Mouse (Mus musculus): ENCODE data around the gene Mbd3. TPM values are rescaled to one million over a fixed set of nuclear protein-coding genes. Genes with fewer than 3 reads are reported as not detected.

The Mbd3 gene
- polyA plus RNA-seq, 1 experiment from 2014 or later, result 139 TPM

- Histone ChIP-seq H3K27ac (ENCODE audit: low read length) (no peak overlapping the region), H3K4me2 (ENCODE audit: low read depth, low read length) (no peak overlapping the region), H3K4me3 (replicated peaks; ENCODE audit: low read length) (no peak overlapping the region), H3K9ac (ENCODE audit: low read length) (no peak overlapping the region), H3K9me3 (replicated peaks; ENCODE audit: control insufficient read depth, low read length) (no peaks in the 10 kb centered on the region), H3K36me3 (ENCODE audit: control insufficient read depth, insufficient read depth, low read length) (peaks cover 37% of the 10 kb centered on the region), H3K27me3 (ENCODE audit: control insufficient read depth, insufficient read depth, low read length) (no peaks in the 10 kb centered on the region), H3K4me1 (ENCODE audit: control insufficient read depth, insufficient read depth, low read length) (peaks cover 18% of the 10 kb centered on the region)
- 95% methylated on average over 35 of the region's 35 CpGs for WGBS
- ATAC-seq (ENCODE audit: insufficient read depth, low FRiP score), result no peak
Measured at GRCm38 (mm10) chr10:80395025-80395627, 4.2 kb downstream of the Mbd3 start.

GRCm38 (mm10) chr10:80392687-80393086 is 6.7 kb downstream of the Mbd3 start:
- H3K9ac ChIP-seq (ENCODE audit: low read length), result no peak overlapping the region
- ATAC-seq (ENCODE audit: insufficient read depth, low FRiP score), result no peak

DNA sequence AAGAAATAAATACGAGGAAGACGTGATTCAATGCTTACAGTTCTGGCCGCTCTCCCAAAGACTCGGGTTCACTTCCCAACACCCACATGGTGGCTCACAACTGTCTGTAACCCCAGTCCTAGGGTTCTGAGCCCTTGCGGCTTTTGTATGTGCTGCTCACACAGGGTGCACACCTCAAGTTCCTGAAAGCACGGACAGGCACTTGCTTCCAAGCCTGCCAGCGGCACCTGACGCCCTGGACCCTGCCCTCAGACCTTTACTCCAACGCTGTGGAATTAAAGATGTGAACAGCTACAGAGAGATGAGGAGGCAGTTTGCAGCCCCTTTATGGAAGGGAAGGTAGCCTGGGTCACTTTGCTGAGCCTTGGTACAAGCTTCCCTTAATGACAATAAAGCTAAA is 8.7 kb downstream of the Mbd3 start:
- Histone ChIP-seq H3K4me3 (replicated peaks; ENCODE audit: low read length) (no peak overlapping the region), H3K27me3 (ENCODE audit: control insufficient read depth, insufficient read depth, low read length) (no peaks in the 10 kb centered on the region), H3K36me3 (ENCODE audit: control insufficient read depth, insufficient read depth, low read length) (peaks cover 37% of the 10 kb centered on the region), H3K4me2 (ENCODE audit: low read depth, low read length) (no peak overlapping the region), H3K9me3 (replicated peaks; ENCODE audit: control insufficient read depth, low read length) (no peaks in the 10 kb centered on the region), H3K27ac (ENCODE audit: low read length) (no peak overlapping the region), H3K9ac (ENCODE audit: low read length) (no peak overlapping the region), H3K4me1 (ENCODE audit: control insufficient read depth, insufficient read depth, low read length) (peaks cover 9% of the 10 kb centered on the region)
- 61% methylated on average over 9 of the region's 9 CpGs for WGBS
- ATAC-seq (ENCODE audit: insufficient read depth, low FRiP score), result no peak

More at GRCm38 (mm10) chr10:80392687-80393086, 6.7 kb downstream of the Mbd3 start:
- peaks cover 18% of the 10 kb centered on the region for H3K4me1 ChIP-seq (ENCODE audit: control insufficient read depth, insufficient read depth, low read length)
- no peak overlapping the region for H3K27ac ChIP-seq (ENCODE audit: low read length)
- no peak overlapping the region for H3K4me2 ChIP-seq (ENCODE audit: low read depth, low read length)
- H3K36me3 ChIP-seq (ENCODE audit: control insufficient read depth, insufficient read depth, low read length), result peaks cover 37% of the 10 kb centered on the region
- H3K9me3 ChIP-seq (replicated peaks; ENCODE audit: control insufficient read depth, low read length), result no peaks in the 10 kb centered on the region
- H3K4me3 ChIP-seq (replicated peaks; ENCODE audit: low read length), result no peak overlapping the region
- 86% methylated on average over 5 of the region's 5 CpGs for WGBS
- H3K27me3 ChIP-seq (ENCODE audit: control insufficient read depth, insufficient read depth, low read length), result no peaks in the 10 kb centered on the region

DNA sequence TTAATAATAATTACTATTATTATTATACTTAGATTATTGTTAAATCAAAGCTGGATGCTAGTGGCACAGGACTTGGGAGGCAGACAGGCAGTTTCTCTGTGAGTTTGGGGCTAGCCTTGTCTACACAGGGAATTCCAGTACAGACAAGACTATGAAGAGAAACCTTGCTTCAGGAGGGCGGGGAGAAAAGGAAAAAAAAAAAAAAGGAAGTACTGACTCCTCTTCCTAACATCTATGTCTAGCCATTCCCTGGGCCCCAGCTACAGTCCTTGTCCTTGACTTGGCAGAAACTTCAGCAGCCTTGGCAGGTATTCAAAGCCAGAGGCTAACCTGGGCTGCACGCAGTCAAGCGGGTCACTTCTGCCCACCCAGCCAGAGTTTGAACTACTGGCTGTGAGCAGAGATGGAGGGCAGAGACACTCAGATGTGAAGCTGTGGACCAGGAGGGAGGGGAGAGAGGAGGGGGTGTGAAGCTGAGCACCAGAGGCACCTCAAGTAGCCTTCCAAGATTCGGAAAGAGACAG is 10.1 kb downstream of the Mbd3 start:
- no peak overlapping the region for H3K9ac ChIP-seq (ENCODE audit: low read length)
- H3K27me3 ChIP-seq (ENCODE audit: control insufficient read depth, insufficient read depth, low read length), result no peaks in the 10 kb centered on the region
- peaks cover 24% of the 10 kb centered on the region for H3K36me3 ChIP-seq (ENCODE audit: control insufficient read depth, insufficient read depth, low read length)
- no peak overlapping the region for H3K4me3 ChIP-seq (replicated peaks; ENCODE audit: low read length)
- no peaks in the 10 kb centered on the region for H3K9me3 ChIP-seq (replicated peaks; ENCODE audit: control insufficient read depth, low read length)
- no peak overlapping the region for H3K27ac ChIP-seq (ENCODE audit: low read length)
- WGBS, result 67% methylated on average over 4 of the region's 4 CpGs
- H3K4me2 ChIP-seq (ENCODE audit: low read depth, low read length), result no peak overlapping the region
- H3K4me1 ChIP-seq (ENCODE audit: control insufficient read depth, insufficient read depth, low read length), result peaks cover 22% of the 10 kb centered on the region
- no peak for ATAC-seq (ENCODE audit: insufficient read depth, low FRiP score)

DNA sequence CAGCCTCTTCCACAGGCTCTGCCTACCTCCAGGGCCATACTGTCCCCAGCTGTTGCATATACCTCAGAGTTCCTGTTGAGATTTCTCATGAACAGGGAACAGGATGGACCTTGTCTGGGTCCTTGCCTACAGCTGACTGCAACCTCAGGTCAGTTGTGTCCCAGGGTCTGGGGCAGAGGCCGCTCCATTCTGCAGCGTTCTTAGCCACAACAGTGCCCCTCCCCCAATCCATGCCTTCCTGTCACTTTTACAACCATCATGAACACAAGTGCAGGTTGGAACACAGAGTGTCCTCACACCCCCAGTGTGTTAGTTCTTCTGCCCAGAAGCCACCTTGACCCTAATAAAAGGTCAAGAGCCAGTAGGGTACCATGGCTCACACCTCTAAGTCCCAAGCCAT is 10.6 kb downstream of the Mbd3 start:
- Histone ChIP-seq H3K9ac (ENCODE audit: low read length) (peak overlapping the region; percentile 81; the same call in 1 of the 2 replicates), H3K36me3 (ENCODE audit: control insufficient read depth, insufficient read depth, low read length) (peaks cover 19% of the 10 kb centered on the region), H3K27me3 (ENCODE audit: control insufficient read depth, insufficient read depth, low read length) (no peaks in the 10 kb centered on the region), H3K4me1 (ENCODE audit: control insufficient read depth, insufficient read depth, low read length) (peaks cover 25% of the 10 kb centered on the region), H3K4me3 (replicated peaks; ENCODE audit: low read length) (no peak overlapping the region), H3K4me2 (ENCODE audit: low read depth, low read length) (no peak overlapping the region), H3K27ac (ENCODE audit: low read length) (no peak overlapping the region), H3K9me3 (replicated peaks; ENCODE audit: control insufficient read depth, low read length) (no peaks in the 10 kb centered on the region)
- ATAC-seq (ENCODE audit: insufficient read depth, low FRiP score), result no peak
- 29% methylated on average over 2 of the region's 2 CpGs for WGBS

DNA sequence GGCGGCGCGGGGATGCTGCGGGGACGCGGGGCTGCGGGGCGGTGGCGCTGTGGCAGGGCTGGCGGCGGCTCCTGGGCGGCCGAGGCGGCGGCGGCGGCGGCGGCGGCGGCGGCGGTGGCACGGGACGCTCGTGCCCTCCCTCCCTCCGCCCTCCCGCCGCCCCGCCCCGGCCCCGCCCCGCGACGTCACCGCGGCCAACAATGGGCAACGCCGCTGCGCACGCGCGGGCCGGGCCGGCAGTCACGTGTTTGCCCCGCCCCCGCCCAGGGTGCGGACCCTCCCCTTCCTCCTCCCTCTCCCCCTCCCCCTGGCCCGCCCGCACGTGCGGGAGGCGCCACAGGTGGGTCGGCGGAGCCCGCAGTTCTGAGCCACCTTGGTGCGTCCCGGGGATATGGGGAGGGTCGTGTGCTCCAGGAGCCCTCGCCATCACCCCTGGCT is 11.8 kb downstream of the Mbd3 start, which contains the start of gene Mex3d:
Gene Mex3d (minus strand): TSS at position 138 of the 438 bp plus-strand sequence.
- 0% methylated on average over 10 of the region's 61 CpGs for WGBS
- H3K27ac ChIP-seq (ENCODE audit: low read length), result peak within 1 kb of the TSS; percentile 82
- H3K4me3 ChIP-seq (replicated peaks; ENCODE audit: low read length), result peak within 1 kb of the TSS; percentile 80
- H3K9me3 ChIP-seq (replicated peaks; ENCODE audit: control insufficient read depth, low read length), result no peaks in the 10 kb centered on the region
- H3K4me2 ChIP-seq (ENCODE audit: low read depth, low read length), result peak within 1 kb of the TSS; percentile 80
- no peaks in the 10 kb centered on the region for H3K27me3 ChIP-seq (ENCODE audit: control insufficient read depth, insufficient read depth, low read length)
- ATAC-seq (ENCODE audit: insufficient read depth, low FRiP score), result peak; percentile 71
- peak within 1 kb of the TSS; percentile 98 for H3K9ac ChIP-seq (ENCODE audit: low read length)
- peaks cover 11% of the 10 kb centered on the region for H3K36me3 ChIP-seq (ENCODE audit: control insufficient read depth, insufficient read depth, low read length)
- H3K4me1 ChIP-seq (ENCODE audit: control insufficient read depth, insufficient read depth, low read length), result peaks cover 28% of the 10 kb centered on the region

GRCm38 (mm10) chr10:80386735-80387471 is 12.4 kb downstream of the Mbd3 start:
- Histone ChIP-seq H3K4me2 (ENCODE audit: low read depth, low read length) (peak overlapping the region; percentile 80), H3K27me3 (ENCODE audit: control insufficient read depth, insufficient read depth, low read length) (no peaks in the 10 kb centered on the region), H3K27ac (ENCODE audit: low read length) (peak overlapping the region; percentile 82), H3K9me3 (replicated peaks; ENCODE audit: control insufficient read depth, low read length) (no peaks in the 10 kb centered on the region), H3K9ac (ENCODE audit: low read length) (peak overlapping the region; percentile 98), H3K4me3 (replicated peaks; ENCODE audit: low read length) (peak overlapping the region; percentile 80), H3K4me1 (ENCODE audit: control insufficient read depth, insufficient read depth, low read length) (peaks cover 28% of the 10 kb centered on the region), H3K36me3 (ENCODE audit: control insufficient read depth, insufficient read depth, low read length) (peaks cover 8% of the 10 kb centered on the region)
- WGBS, result under 1% methylated on average over 83 of the region's 94 CpGs
- no peak for ATAC-seq (ENCODE audit: insufficient read depth, low FRiP score)

DNA sequence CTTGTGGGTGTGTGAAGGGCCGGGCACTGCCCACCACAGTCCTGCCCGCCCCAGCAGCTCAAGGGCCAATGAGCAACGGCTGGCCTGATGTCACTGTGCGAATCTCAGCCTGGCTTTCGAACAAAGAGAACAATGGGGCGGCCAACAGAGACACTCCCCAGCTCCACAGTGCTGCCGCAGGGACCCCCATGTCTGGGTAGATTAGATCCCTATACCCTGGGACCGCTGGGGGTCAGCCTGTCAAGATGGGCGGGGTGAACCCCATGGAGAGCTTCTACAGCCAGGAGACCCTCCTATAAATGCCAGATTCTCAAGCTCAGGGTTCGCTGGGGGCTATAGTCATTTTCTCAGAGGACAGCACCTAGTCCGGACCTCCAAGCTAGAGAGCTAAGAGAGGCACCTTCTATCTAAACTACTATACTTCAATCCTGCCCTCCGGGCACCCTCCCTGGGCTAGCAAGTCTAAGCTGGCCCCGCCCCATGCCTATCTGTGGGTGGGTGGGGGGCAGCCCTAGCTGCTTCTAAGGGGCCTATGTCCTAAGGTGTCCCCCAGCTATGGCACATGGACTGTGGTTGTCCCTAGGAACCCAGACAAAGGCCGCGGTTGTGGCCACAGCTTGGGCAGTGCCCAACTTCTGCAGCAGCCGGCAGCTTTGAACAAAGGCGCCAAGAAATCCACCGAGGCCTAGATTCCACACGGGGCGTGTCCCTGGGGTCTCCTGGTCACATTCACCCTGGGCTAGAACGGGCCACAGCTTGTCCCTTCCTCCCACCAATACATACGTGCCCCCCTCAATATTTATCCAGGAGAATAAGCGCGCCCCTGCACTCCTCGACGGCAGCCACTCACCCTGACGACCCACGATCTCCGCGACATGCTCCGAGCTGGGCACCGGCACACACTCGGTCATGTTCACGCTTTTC is 13.3 kb downstream of the Mbd3 start:
- H3K9me3 ChIP-seq (replicated peaks; ENCODE audit: control insufficient read depth, low read length), result no peaks in the 10 kb centered on the region
- H3K9ac ChIP-seq (ENCODE audit: low read length), result peak overlapping the region; percentile 98
- H3K36me3 ChIP-seq (ENCODE audit: control insufficient read depth, insufficient read depth, low read length), result peaks cover 10% of the 10 kb centered on the region
- H3K4me3 ChIP-seq (replicated peaks; ENCODE audit: low read length), result peak overlapping the region; percentile 80
- H3K4me2 ChIP-seq (ENCODE audit: low read depth, low read length), result peak overlapping the region; percentile 80
- 3% methylated on average over 34 of the region's 34 CpGs for WGBS
- peaks cover 28% of the 10 kb centered on the region for H3K4me1 ChIP-seq (ENCODE audit: control insufficient read depth, insufficient read depth, low read length)
- peak; percentile 27; the same call in 1 of the 2 replicates for ATAC-seq (ENCODE audit: insufficient read depth, low FRiP score)
- H3K27me3 ChIP-seq (ENCODE audit: control insufficient read depth, insufficient read depth, low read length), result no peaks in the 10 kb centered on the region
- peak overlapping the region; percentile 82 for H3K27ac ChIP-seq (ENCODE audit: low read length)

Data from stomach, embryonic 16.5 days (tissue).